Mouse (Mus musculus) cerebellum, adult 9-10 months (tissue): ENCODE measurements around the gene Gm17651.

Source experiments
- DNase-seq: peaks from one replicate; pipeline ENCODE4 v3.0.0; 2022

Gene Gm17651

GRCm38 (mm10) chr3:97676126-97676525 lies 1.6 kb upstream of the Gm17651 start:
- no peak for DNase-seq

GRCm38 (mm10) chr3:97667093-97667675 lies 7.3 kb downstream of the Gm17651 start:
- no peak for DNase-seq

- no peak for DNase-seq
These were observed 8.3 kb downstream of the Gm17651 start for GRCm38 (mm10) chr3:97666154-97666553.

- DNase-seq = no peak
These were observed 9.0 kb downstream of the Gm17651 start for GRCm38 (mm10) chr3:97665525-97665924.

- DNase-seq = no peak
These were observed 13.3 kb downstream of the Gm17651 start for GRCm38 (mm10) chr3:97661206-97661605.

- DNase-seq = peak; percentile 15
These were observed 14.7 kb downstream of the Gm17651 start for GRCm38 (mm10) chr3:97659746-97660145.

- DNase-seq = no peak
These were observed 15.9 kb downstream of the Gm17651 start for GRCm38 (mm10) chr3:97658426-97659193.

GRCm38 (mm10) chr3:97657655-97658411 lies 16.7 kb downstream of the Gm17651 start, which contains the start of gene Prkab2:
Gene Prkab2 (plus strand): TSS chr3:97658193.
- peak; percentile 99 for DNase-seq

- no peak for DNase-seq
These were observed 19.6 kb downstream of the Gm17651 start for GRCm38 (mm10) chr3:97654901-97655300.

GRCm38 (mm10) chr3:97653781-97654180 lies 20.7 kb downstream of the Gm17651 start:
- no peak for DNase-seq

GRCm38 (mm10) chr3:97651604-97652003 lies 22.9 kb downstream of the Gm17651 start:
- DNase-seq = no peak

- DNase-seq = no peak
These were observed 25.0 kb downstream of the Gm17651 start for GRCm38 (mm10) chr3:97649469-97649868.

- no peak for DNase-seq
These were observed 25.5 kb downstream of the Gm17651 start for GRCm38 (mm10) chr3:97649022-97649421.

- DNase-seq = no peak
These were observed 26.0 kb downstream of the Gm17651 start for GRCm38 (mm10) chr3:97648518-97648917.

- DNase-seq = no peak
These were observed 32.5 kb downstream of the Gm17651 start for GRCm38 (mm10) chr3:97642001-97642400.

GRCm38 (mm10) chr3:97641396-97641795 lies 33.1 kb downstream of the Gm17651 start:
- no peak for DNase-seq

GRCm38 (mm10) chr3:97634288-97634761 lies 40.2 kb downstream of the Gm17651 start:
- DNase-seq = no peak

- DNase-seq = no peak
These were observed 41.0 kb downstream of the Gm17651 start for GRCm38 (mm10) chr3:97633456-97633855.

GRCm38 (mm10) chr3:97631258-97631860 lies 43.1 kb downstream of the Gm17651 start:
- no peak for DNase-seq

GRCm38 (mm10) chr3:97630746-97631145 lies 43.7 kb downstream of the Gm17651 start:
- no peak for DNase-seq

GRCm38 (mm10) chr3:97629941-97630340 lies 44.6 kb downstream of the Gm17651 start:
- no peak for DNase-seq

- no peak for DNase-seq
These were observed 46.0 kb downstream of the Gm17651 start, which contains the start of gene Fmo5 for GRCm38 (mm10) chr3:97628391-97629001. Gene Fmo5 (plus strand): TSS chr3:97628804.

GRCm38 (mm10) chr3:97627893-97628292 lies 46.6 kb downstream of the Gm17651 start:
- DNase-seq = no peak
